Mouse (Mus musculus) megakaryocyte-erythroid progenitor cell, adult 5 weeks (primary cell): ENCODE data around the gene Sirpa. TPM values are rescaled to one million over a fixed set of nuclear protein-coding genes. Genes with fewer than 3 reads are reported as not detected.

Source experiments
- polyA plus RNA-seq: library from polyadenylated mRNA; stranded (reverse); fragments of >175 nt; gene quantifications from 2 replicates; pipeline ENCODE4 v1.2.3, GENCODE M21; 2012

The Sirpa gene
- 25.4 and 37.7 TPM in 2 replicates for polyA plus RNA-seq

DNA sequence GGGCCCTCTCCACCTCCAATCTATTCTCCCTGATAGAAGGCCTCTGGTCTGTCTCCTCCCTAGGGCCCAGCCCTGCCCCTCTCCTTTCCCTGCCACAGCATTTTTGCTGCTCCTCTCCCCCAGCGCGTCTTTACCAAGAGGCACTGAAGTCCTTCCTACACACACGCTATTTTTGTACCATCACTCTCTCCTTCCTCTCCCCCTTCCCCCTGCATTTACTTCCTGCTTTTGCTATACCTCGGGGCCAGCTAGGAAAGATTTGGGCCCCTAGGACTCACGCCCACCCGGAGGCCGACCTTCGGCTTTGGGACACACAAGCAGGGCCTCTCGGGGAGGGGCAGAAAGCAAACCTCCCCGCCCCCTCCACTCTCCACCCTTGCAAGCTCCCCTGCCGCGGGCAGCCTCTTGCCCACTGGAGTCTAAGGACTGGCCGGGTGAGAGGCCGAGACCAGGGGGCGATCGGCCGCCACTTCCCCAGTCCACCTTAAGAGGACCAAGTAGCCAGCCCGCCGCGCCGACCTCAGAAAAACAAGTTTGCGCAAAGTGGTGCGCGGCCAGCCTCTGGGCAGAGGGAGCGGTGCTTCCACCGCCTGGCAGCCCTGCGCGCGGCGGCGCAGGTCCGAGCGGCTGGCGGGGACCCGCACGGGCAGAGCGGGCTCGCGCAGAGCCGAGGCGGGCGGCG is at the start of gene Sirpa:
TSS of gene Sirpa (plus strand) at position 377 of the 682 bp plus-strand sequence.

Other genes with a start within 250 kb of the Sirpa start
- gene Il1b, start 221.7 kb upstream of the Sirpa start, polyA plus RNA-seq, result 0.32 TPM in 1 of 2 replicates, not detected in the other
- not detected in 2 replicates for gene F830045P16Rik, start 56.2 kb upstream of the Sirpa start, polyA plus RNA-seq
- not detected in 2 replicates for gene Pdyn, start 107.0 kb downstream of the Sirpa start, polyA plus RNA-seq
- 11.2 and 16.8 TPM in 2 replicates for gene Stk35, start 207.7 kb downstream of the Sirpa start, polyA plus RNA-seq